8 mouse cellular contexts compared by ENCODE assay signal in genomic region chr5:123039120-123039752, GRCm38 (mm10). TPM values are rescaled to one million over a fixed set of nuclear protein-coding genes. Genes with fewer than 3 reads are reported as not detected.
A peak's percentile ranks its signal among the peaks of the same experiment; 100 is the strongest.
DNase-seq lines count a peak whose midpoint lies in the region; ATAC-seq and TF ChIP-seq lines count a peak whose summit lies in the region.

No protein-coding gene starts in this region.

- WGBS in forebrain, embryonic 16.5 days = 3% methylated on average over 25 of the region's 25 CpGs
- WGBS in hindbrain, embryonic 10.5 days = 5% methylated on average over 25 of the region's 25 CpGs
- 5% methylated on average over 25 of the region's 25 CpGs for WGBS in limb, embryonic 13.5 days
- WGBS in midbrain, embryonic 13.5 days = 3% methylated on average over 25 of the region's 25 CpGs
- 6% methylated on average over 25 of the region's 25 CpGs for WGBS in stomach, embryonic 15.5 days

- no peak for ATAC-seq in forebrain, embryonic 16.5 days
- 0 out of 2 replicates have a peak, but pooled peaks have one; percentile 15 for ATAC-seq in limb, embryonic 13.5 days (ENCODE audit: low FRiP score, low read depth)
- ATAC-seq in midbrain, embryonic 13.5 days = no peak
- ATAC-seq in stomach, embryonic 15.5 days (ENCODE audit: insufficient read depth, low FRiP score, low read depth) = peak; percentile 81
- ATAC-seq in frontal cortex, adult (ENCODE audit: low TSS enrichment) = no peak

- peak; percentile 52 to 66 for DNase-seq in adrenal gland, postnatal 4 days (ENCODE audit: low spot score in 2 of 2)
- peak; percentile 69 for DNase-seq in hindbrain, embryonic 10.5 days (ENCODE audit: low spot score)

- peaks cover 10% of the 10 kb centered on the region for H3K4me1 ChIP-seq in ES-Bruce4 (ENCODE audit: control insufficient read depth, insufficient read depth, low read length)
- peaks cover 9% of the 10 kb centered on the region for H3K4me1 ChIP-seq in forebrain, embryonic 16.5 days (replicated peaks; ENCODE audit: control insufficient read depth, insufficient read depth, low read length)
- peaks cover 26% of the 10 kb centered on the region for H3K4me1 ChIP-seq in hindbrain, embryonic 10.5 days (replicated peaks)
- H3K4me1 ChIP-seq in limb, embryonic 13.5 days = peaks cover 14% of the 10 kb centered on the region
- H3K4me1 ChIP-seq in midbrain, embryonic 13.5 days (replicated peaks) = peaks cover 7% of the 10 kb centered on the region; the same call in 1 of the 2 replicates
- 0 out of 2 replicates have a peak, but pooled peaks cover 3% of the 10 kb centered on the region for H3K4me1 ChIP-seq in stomach, embryonic 15.5 days

- peak overlapping the region; percentile 49 for H3K4me2 ChIP-seq in forebrain, embryonic 16.5 days (ENCODE audit: low read length)
- peak overlapping the region; percentile 63 for H3K4me2 ChIP-seq in limb, embryonic 13.5 days (replicated peaks)
- peak overlapping the region; percentile 52 for H3K4me2 ChIP-seq in midbrain, embryonic 13.5 days (replicated peaks)
- peak overlapping the region; percentile 64 for H3K4me2 ChIP-seq in stomach, embryonic 15.5 days

- H3K9ac ChIP-seq in ES-Bruce4 (ENCODE audit: low read depth, poor library complexity, severe bottlenecking) = peak overlapping the region; percentile 50; the same call in 1 of the 2 replicates
- 0 out of 2 replicates have a peak overlapping the region, but pooled peaks have one; percentile 33 for H3K9ac ChIP-seq in forebrain, embryonic 16.5 days (replicated peaks; ENCODE audit: low read depth, low read length)
- no peak overlapping the region for H3K9ac ChIP-seq in limb, embryonic 13.5 days
- no peak overlapping the region for H3K9ac ChIP-seq in midbrain, embryonic 13.5 days (replicated peaks)
- no peak overlapping the region for H3K9ac ChIP-seq in stomach, embryonic 15.5 days

- peak; percentile 55; the same call in 1 of the 2 replicates for TF ChIP-seq EP300 in ES-Bruce4 (IDR thresholded peaks at IDR 0.05; ENCODE audit: insufficient read depth, low read depth, low read length)

- peak overlapping the region; percentile 85 for H3K27ac ChIP-seq in ES-Bruce4 (ENCODE audit: insufficient read depth, low read length)
- no peak overlapping the region for H3K27ac ChIP-seq in forebrain, embryonic 16.5 days (ENCODE audit: low read length)
- H3K27ac ChIP-seq in hindbrain, embryonic 10.5 days = peak overlapping the region; percentile 62
- H3K27ac ChIP-seq in limb, embryonic 13.5 days = no peak overlapping the region
- H3K27ac ChIP-seq in midbrain, embryonic 13.5 days = no peak overlapping the region
- H3K27ac ChIP-seq in stomach, embryonic 15.5 days = no peak overlapping the region

- H3K4me3 ChIP-seq in ES-Bruce4 (ENCODE audit: low read depth, low read length) = peak overlapping the region; percentile 53
- peak overlapping the region; percentile 22 for H3K4me3 ChIP-seq in forebrain, embryonic 16.5 days (replicated peaks; ENCODE audit: low read length)
- H3K4me3 ChIP-seq in hindbrain, embryonic 10.5 days = peak overlapping the region; percentile 51
- H3K4me3 ChIP-seq in limb, embryonic 13.5 days = peak overlapping the region; percentile 34
- peak overlapping the region; percentile 20 for H3K4me3 ChIP-seq in midbrain, embryonic 13.5 days (replicated peaks)
- peak overlapping the region; percentile 35 for H3K4me3 ChIP-seq in stomach, embryonic 15.5 days (replicated peaks)

- TF ChIP-seq POLR2A in ES-Bruce4 (IDR thresholded peaks at IDR 0.05; ENCODE audit: insufficient read depth, low read length) = peak; percentile 75

- TF ChIP-seq CTCF in ES-Bruce4 (IDR thresholded peaks at IDR 0.05; ENCODE audit: low read depth, low read length) = no peak

- H3K27me3 ChIP-seq in ES-Bruce4 (ENCODE audit: control insufficient read depth, insufficient read depth, low read length, poor library complexity, severe bottlenecking) = no peaks in the 10 kb centered on the region
- H3K27me3 ChIP-seq in forebrain, embryonic 16.5 days (replicated peaks; ENCODE audit: control insufficient read depth, insufficient read depth, low read length) = no peaks in the 10 kb centered on the region
- no peaks in the 10 kb centered on the region for H3K27me3 ChIP-seq in hindbrain, embryonic 10.5 days (ENCODE audit: insufficient read depth, poor library complexity, severe bottlenecking)
- no peaks in the 10 kb centered on the region for H3K27me3 ChIP-seq in limb, embryonic 13.5 days
- no peaks in the 10 kb centered on the region; the same call in 1 of the 2 replicates for H3K27me3 ChIP-seq in midbrain, embryonic 13.5 days
- no peaks in the 10 kb centered on the region for H3K27me3 ChIP-seq in stomach, embryonic 15.5 days (replicated peaks)

- H3K36me3 ChIP-seq in ES-Bruce4 (ENCODE audit: control insufficient read depth, insufficient read depth, low read length, poor library complexity, severe bottlenecking) = no peaks in the 10 kb centered on the region
- no peaks in the 10 kb centered on the region for H3K36me3 ChIP-seq in forebrain, embryonic 16.5 days (ENCODE audit: control insufficient read depth, insufficient read depth)
- no peaks in the 10 kb centered on the region for H3K36me3 ChIP-seq in hindbrain, embryonic 10.5 days
- H3K36me3 ChIP-seq in limb, embryonic 13.5 days = no peaks in the 10 kb centered on the region
- no peaks in the 10 kb centered on the region for H3K36me3 ChIP-seq in midbrain, embryonic 13.5 days
- no peaks in the 10 kb centered on the region for H3K36me3 ChIP-seq in stomach, embryonic 15.5 days

- H3K9me3 ChIP-seq in ES-Bruce4 (replicated peaks; ENCODE audit: control insufficient read depth, insufficient read depth, low read length, poor library complexity, severe bottlenecking) = no peaks in the 10 kb centered on the region
- no peaks in the 10 kb centered on the region for H3K9me3 ChIP-seq in forebrain, embryonic 16.5 days (ENCODE audit: control insufficient read depth, low read length)
- H3K9me3 ChIP-seq in hindbrain, embryonic 10.5 days = no peaks in the 10 kb centered on the region
- H3K9me3 ChIP-seq in limb, embryonic 13.5 days = no peaks in the 10 kb centered on the region
- H3K9me3 ChIP-seq in midbrain, embryonic 13.5 days = no peaks in the 10 kb centered on the region
- H3K9me3 ChIP-seq in stomach, embryonic 15.5 days = no peaks in the 10 kb centered on the region

RNA-seq across cellular contexts. Expression of gene Morn3, which starts 7.6 kb away (rescaled TPM):
- not detected in 2 replicates for polyA plus RNA-seq in ES-Bruce4 (2011; ENCODE audit: insufficient read depth, insufficient read length, low read depth, missing spikeins)
- not detected for total RNA-seq in adrenal gland, postnatal 4 days (2021)
- 1.7 TPM in 1 of 2 replicates, not detected in the other for polyA plus RNA-seq in forebrain, embryonic 16.5 days (2015; fragmentation: Nextera tagmentation; extraction: Ambion mirVana)
- 0.50 and 2.4 TPM in 2 replicates for polyA plus RNA-seq in hindbrain, embryonic 10.5 days (2016; fragmentation: Nextera tagmentation; extraction: Ambion mirVana)
- polyA plus RNA-seq in limb, embryonic 13.5 days (2015; fragmentation: Nextera tagmentation; extraction: Ambion mirVana) = 0.92 TPM in 1 of 2 replicates, not detected in the other
- 0.32 TPM in 1 of 2 replicates, not detected in the other for polyA plus RNA-seq in midbrain, embryonic 13.5 days (2015; fragmentation: Nextera tagmentation; extraction: Ambion mirVana)
- polyA plus RNA-seq in stomach, embryonic 15.5 days (2015; fragmentation: Nextera tagmentation; extraction: Ambion mirVana) = 0.54 TPM in 1 of 2 replicates, not detected in the other

RNA-seq across cellular contexts. Expression of gene Orai1, which starts 24.4 kb away (rescaled TPM):
- 12.7 and 13.3 TPM in 2 replicates for polyA plus RNA-seq in ES-Bruce4 (2011; ENCODE audit: insufficient read depth, insufficient read length, low read depth, missing spikeins)
- total RNA-seq in adrenal gland, postnatal 4 days (2021) = 10 to 100 TPM; 12.6 to 14.1 TPM
- polyA plus RNA-seq in forebrain, embryonic 16.5 days (2015; fragmentation: Nextera tagmentation; extraction: Ambion mirVana) = 13.0 and 13.8 TPM in 2 replicates
- polyA plus RNA-seq in hindbrain, embryonic 10.5 days (2016; fragmentation: Nextera tagmentation; extraction: Ambion mirVana) = 10.2 and 11.3 TPM in 2 replicates
- polyA plus RNA-seq in limb, embryonic 13.5 days (2015; fragmentation: Nextera tagmentation; extraction: Ambion mirVana) = 15.3 and 15.5 TPM in 2 replicates
- polyA plus RNA-seq in midbrain, embryonic 13.5 days (2015; fragmentation: Nextera tagmentation; extraction: Ambion mirVana) = 8.6 and 10.5 TPM in 2 replicates
- polyA plus RNA-seq in stomach, embryonic 15.5 days (2015; fragmentation: Nextera tagmentation; extraction: Ambion mirVana) = 20.0 and 20.3 TPM in 2 replicates

RNA-seq across cellular contexts. Expression of gene Tmem120b, which starts 29.0 kb away (rescaled TPM):
- polyA plus RNA-seq in ES-Bruce4 (2011; ENCODE audit: insufficient read depth, insufficient read length, low read depth, missing spikeins) = 8.9 and 9.1 TPM in 2 replicates
- total RNA-seq in adrenal gland, postnatal 4 days (2021) = 10 to 100 TPM; 11.4 to 12.2 TPM
- 18.6 and 19.3 TPM in 2 replicates for polyA plus RNA-seq in forebrain, embryonic 16.5 days (2015; fragmentation: Nextera tagmentation; extraction: Ambion mirVana)
- polyA plus RNA-seq in hindbrain, embryonic 10.5 days (2016; fragmentation: Nextera tagmentation; extraction: Ambion mirVana) = 12.9 and 13.4 TPM in 2 replicates
- polyA plus RNA-seq in limb, embryonic 13.5 days (2015; fragmentation: Nextera tagmentation; extraction: Ambion mirVana) = 16.7 and 19.1 TPM in 2 replicates
- 12.8 and 14.6 TPM in 2 replicates for polyA plus RNA-seq in midbrain, embryonic 13.5 days (2015; fragmentation: Nextera tagmentation; extraction: Ambion mirVana)
- polyA plus RNA-seq in stomach, embryonic 15.5 days (2015; fragmentation: Nextera tagmentation; extraction: Ambion mirVana) = 12.9 and 14.2 TPM in 2 replicates

RNA-seq across cellular contexts. Expression of gene Kdm2b, which starts 49.6 kb away (rescaled TPM):
- 50.3 and 56.8 TPM in 2 replicates for polyA plus RNA-seq in ES-Bruce4 (2011; ENCODE audit: insufficient read depth, insufficient read length, low read depth, missing spikeins)
- 10 to 100 TPM; 32.9 to 33.7 TPM for total RNA-seq in adrenal gland, postnatal 4 days (2021)
- 157 and 166 TPM in 2 replicates for polyA plus RNA-seq in forebrain, embryonic 16.5 days (2015; fragmentation: Nextera tagmentation; extraction: Ambion mirVana)
- 84.6 and 92.4 TPM in 2 replicates for polyA plus RNA-seq in hindbrain, embryonic 10.5 days (2016; fragmentation: Nextera tagmentation; extraction: Ambion mirVana)
- 64.3 and 66.6 TPM in 2 replicates for polyA plus RNA-seq in limb, embryonic 13.5 days (2015; fragmentation: Nextera tagmentation; extraction: Ambion mirVana)
- 116 and 117 TPM in 2 replicates for polyA plus RNA-seq in midbrain, embryonic 13.5 days (2015; fragmentation: Nextera tagmentation; extraction: Ambion mirVana)
- 29.6 and 31.7 TPM in 2 replicates for polyA plus RNA-seq in stomach, embryonic 15.5 days (2015; fragmentation: Nextera tagmentation; extraction: Ambion mirVana)

Comparison
In these comparisons a context has a peak if more than half of its experiments do, and no peak if none do; other contexts are left out.
1. H3K27ac ChIP-seq: peak in ES-Bruce4 (single experiment) and hindbrain, embryonic 10.5 days (single experiment); none in forebrain, embryonic 16.5 days (single experiment), limb, embryonic 13.5 days (single experiment), midbrain, embryonic 13.5 days (single experiment) and stomach, embryonic 15.5 days (single experiment).
2. H3K9ac ChIP-seq: peak in ES-Bruce4 (single experiment) and forebrain, embryonic 16.5 days (single experiment); none in limb, embryonic 13.5 days (single experiment), midbrain, embryonic 13.5 days (single experiment) and stomach, embryonic 15.5 days (single experiment).
3. ATAC-seq: peak in limb, embryonic 13.5 days (single experiment) and stomach, embryonic 15.5 days (single experiment); none in forebrain, embryonic 16.5 days (single experiment), midbrain, embryonic 13.5 days (single experiment) and frontal cortex, adult (single experiment).
4. Peak in every context shown above with its lines, with median percentiles within 50 percentile points of each other: H3K4me3 ChIP-seq and H3K4me2 ChIP-seq.